Mouse (Mus musculus) mature B cell (primary cell): ENCODE results near the gene Plcd4.
"Not testable (repeated sequence)": the region's sequence is repeated elsewhere in the genome, so short reads cannot be mapped to it uniquely, and the experiment has no call there.

ENCODE experiments used
- in situ Hi-C: fragments of 300-500 bp; cut with MboI; formaldehyde crosslinking; loops from 2 replicates; pipeline ENCODE4 v1.14.3; 2019

The Plcd4 gene

DNA sequence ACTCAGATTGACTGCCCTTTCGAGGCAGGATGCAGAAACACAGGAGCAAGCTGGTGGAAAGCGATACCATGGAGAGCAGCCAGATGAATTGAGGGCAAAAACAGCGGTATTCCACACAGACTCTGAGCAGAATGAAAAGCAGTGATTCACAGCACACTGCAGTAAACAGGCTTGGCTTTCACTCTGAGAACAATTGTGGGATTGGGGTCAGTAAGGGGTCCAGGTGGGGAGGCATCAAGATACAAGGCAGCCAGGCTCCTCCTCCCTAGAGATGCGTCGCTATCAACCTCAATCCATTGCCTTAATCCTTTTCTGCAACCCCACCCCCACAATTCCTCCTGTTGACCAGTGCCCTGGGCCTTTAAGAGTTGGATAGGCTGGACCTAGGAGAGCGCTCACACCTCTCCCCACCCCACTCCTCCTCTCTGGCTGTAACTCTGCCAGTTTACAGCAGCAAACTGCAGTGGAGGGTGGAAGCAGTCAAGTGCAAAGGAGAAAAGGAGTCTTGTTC lies at the start of gene Plcd4:
TSS of gene Plcd4 (plus strand) at position 438 of the 511 bp plus-strand sequence.
- in situ Hi-C loops = no loop called here

- in situ Hi-C loops = no loop called here
These were observed 41.6 kb upstream of the Plcd4 start for GRCm38 (mm10) chr1:74501106-74501505.

DNA sequence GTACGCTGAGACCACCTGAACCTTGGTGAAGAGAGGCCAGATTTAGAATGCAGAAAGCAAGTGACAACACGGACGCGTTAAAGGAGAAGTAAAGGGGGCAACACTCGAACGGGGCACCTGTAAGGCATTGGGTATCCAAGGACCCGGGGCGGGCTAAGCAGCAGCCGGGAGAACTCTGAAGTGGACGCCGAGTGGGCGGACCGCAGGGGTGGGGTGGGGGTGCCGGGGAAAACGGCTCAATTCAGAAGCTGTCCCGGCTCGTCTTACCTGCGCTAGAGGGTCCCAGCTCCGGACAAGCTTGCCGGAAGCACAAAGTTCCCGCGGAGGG lies 37.3 kb upstream of the Plcd4 start:
- in situ Hi-C loops = no loop called here

DNA sequence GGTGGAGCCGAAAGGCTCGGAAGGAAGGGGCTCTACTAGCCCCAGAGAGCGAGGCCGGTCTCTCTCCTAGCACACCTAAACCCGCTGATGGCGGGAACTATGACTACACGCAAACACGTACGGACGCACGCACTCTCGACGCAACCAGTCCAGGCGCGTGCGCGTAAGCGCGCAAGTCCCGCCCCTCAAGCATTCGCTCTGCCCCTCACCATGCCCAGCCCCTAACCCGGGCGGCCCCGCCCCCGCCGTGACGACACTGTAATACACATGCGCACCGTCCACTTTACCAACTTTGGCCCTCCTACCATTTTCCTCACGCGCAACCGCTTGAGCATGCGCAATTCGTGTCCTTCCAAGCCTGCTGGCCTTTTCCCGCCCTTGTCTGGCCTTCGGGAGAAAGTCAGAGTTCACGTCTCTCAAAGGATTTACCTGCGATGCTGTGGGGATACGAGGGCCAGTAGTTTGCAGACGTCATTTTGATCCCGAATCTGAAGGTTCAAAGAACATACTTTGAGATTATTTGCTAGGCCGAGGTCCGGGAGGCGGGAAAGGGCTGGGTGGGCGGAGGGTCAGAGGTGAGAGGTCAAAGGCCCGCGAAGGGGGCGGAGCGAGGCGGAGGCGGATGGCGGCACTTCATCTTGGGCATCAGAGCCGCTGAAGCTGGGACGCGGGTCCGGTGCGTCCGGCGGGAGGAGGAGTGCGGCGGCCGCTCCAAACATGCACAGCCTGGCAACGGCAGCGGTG lies 36.8 kb upstream of the Plcd4 start, which contains the start of gene Cnot9:
TSS of gene Cnot9 (plus strand) at position 338 of the 744 bp plus-strand sequence.
- in situ Hi-C loops = no loop called here

DNA sequence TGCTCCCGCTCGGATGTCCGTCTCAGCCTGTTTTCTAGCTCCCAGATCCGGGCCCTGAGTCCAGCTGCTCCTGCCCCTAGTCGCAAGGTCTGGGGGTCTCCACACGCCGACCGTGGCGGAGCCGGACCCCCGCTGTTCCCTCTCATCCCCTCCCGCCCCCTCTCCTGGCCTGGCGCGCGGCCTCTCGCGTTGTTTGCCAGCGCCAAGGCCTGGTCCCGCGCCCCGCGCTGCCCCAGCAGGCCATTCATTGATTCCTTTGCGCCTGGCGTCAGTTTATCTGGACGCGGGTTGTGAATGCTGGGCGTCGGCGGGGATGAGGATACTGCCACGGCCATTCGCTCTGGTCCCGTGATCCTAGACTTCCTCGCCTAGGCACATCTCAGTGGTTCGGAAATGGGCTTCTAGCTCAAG lies 36.2 kb upstream of the Plcd4 start:
- in situ Hi-C loops = no loop called here

- in situ Hi-C loops = no loop called here
These were observed 34.9 kb upstream of the Plcd4 start for GRCm38 (mm10) chr1:74507780-74508179.

DNA sequence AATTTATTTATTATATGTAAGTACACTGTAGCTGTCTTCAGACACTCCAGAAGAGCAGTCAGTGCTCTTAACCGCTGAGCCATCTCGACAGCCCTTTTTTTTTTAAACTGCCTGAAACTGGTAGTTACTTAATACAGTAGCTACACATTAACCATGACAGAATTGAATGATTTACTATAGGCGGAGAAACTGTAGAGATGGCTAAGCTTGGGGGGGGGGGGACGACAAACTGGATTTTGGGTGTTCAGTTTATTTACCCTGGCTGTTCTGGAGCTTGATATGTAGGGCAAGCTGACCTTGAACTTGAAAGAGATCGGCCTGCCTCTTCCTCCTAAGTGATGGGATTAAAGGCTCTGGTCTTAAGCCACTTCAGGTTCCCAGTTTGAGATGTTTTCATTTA lies 31.4 kb upstream of the Plcd4 start:
- in situ Hi-C loops = no loop called here

DNA sequence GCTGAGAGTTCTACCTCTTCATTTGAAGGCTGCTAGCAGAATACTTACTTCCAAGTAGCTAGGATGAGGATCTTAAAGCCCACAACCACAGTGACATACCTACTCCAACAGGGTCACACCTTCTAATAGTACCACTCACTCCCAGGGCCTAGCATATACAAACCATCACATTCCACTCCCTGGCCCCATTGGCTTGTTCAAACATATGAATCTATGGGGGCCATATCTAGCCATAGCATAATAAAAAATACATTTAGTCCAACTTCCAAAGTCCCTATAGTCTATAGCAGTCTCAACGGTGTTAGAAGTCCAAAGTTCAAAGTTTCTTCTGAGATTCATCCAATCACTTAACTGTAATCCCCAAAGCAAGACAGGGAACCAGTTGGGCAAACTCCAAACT lies 29.7 kb upstream of the Plcd4 start:
- in situ Hi-C loops = not testable (repeated sequence)

- in situ Hi-C loops = no loop called here
These were observed 22.8 kb upstream of the Plcd4 start for GRCm38 (mm10) chr1:74519875-74520274.

- in situ Hi-C loops = no loop called here
These were observed 17.9 kb upstream of the Plcd4 start for GRCm38 (mm10) chr1:74524746-74525145.

- in situ Hi-C loops = no loop called here
These were observed 14.1 kb upstream of the Plcd4 start for GRCm38 (mm10) chr1:74528589-74528988.

- in situ Hi-C loops = no loop called here
These were observed 4.0 kb upstream of the Plcd4 start for GRCm38 (mm10) chr1:74538650-74539049.

GRCm38 (mm10) chr1:74544184-74544583 lies 1.5 kb downstream of the Plcd4 start, which contains the start of gene Usp37:
TSS of gene Usp37 (minus strand) at chr1:74544284.
- in situ Hi-C loops = no loop called here

- in situ Hi-C loops = no loop called here
These were observed 16.4 kb downstream of the Plcd4 start for GRCm38 (mm10) chr1:74559061-74559460.

GRCm38 (mm10) chr1:74565834-74566233 lies 23.1 kb downstream of the Plcd4 start:
- in situ Hi-C loops = no loop called here

- in situ Hi-C loops = no loop called here
These were observed 27.3 kb downstream of the Plcd4 start for GRCm38 (mm10) chr1:74569739-74570719.

DNA sequence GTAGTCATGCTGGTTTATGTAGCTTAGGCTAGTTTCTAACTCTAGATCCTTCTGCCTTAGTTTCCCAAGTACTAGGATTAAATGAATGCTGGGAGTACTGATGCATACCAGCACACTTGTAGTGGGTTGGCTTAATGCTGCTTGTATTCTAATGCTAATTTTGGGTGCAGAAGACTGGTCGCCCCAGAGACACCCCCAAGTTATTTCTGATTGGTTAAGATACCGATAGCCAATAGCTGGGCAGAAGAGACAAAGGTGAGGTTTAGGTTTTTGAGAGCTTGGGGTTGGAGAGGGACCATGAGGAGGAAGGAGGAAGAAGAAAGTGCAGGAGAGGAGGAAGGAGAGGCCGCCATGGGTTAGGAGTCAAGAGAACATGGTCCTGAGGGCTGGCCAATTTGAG lies 39.9 kb downstream of the Plcd4 start:
- in situ Hi-C loops = loop anchor here (25.0 kb wide), 1 partner anchor 730 kb away; the partner anchor contains the start of gene Dnpep

DNA sequence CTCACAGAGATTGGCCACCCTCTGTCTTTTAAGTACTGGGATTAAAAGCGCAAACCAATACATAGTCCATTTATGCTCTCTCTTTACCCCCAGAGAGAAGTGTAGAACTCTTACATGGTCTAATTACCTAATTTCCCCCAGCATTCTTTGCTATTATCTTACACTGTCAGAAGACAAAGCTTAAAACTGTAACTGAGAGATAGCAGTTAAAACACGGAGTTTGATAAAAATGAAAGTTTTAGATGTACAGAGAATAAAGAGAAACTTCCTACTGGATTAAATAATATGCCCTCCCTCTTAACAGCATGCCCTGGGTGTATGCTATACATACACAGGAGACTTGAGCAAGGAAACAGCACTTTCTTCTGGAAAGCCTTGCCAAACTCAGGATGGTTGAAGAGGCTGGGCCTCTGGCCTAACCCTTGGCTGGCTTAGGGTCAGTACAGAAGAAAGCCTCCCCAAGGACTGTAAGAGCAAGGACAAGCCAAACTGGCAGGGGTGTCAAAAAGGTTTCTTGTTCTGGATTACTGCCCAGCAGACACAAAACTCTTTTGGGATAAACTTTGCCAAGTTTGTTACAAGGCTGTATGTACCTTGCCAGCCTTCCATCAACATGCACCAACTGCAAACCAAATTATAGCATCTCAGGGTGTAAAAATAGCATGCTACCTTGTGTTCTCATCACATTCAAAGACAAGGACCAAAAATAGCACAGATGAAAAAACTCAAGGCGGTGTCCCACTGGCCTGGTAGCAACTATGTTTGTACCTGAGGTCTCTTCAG lies 42.1 kb downstream of the Plcd4 start:
- in situ Hi-C loops = loop anchor here (25.0 kb wide), 1 partner anchor 727 kb away; the partner anchor contains the start of gene Dnpep

DNA sequence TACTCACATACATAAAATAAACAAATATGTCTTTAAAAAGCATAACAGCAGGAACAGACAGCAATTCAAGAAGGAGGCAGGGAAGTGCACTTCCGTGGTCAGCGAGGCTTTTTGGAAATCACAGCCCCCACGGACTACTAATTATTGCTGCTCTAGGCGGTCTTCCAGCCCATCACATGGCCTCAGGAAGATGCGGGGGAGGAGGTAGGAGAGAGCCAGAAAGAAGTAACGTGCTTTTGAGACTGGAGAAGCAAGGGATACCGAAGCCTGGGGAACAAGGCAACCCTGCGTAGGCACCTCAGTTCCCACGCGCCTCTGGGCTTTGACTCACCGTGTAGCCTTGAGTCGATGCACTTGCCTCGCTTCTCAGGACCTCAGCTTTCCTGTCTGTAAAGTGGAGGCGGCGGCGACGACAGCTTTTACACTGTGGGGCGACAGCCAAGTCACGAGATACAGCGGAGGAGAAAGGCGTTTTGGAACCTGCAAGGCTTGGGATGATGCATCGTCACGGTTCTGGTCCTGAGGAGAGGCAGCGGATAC lies 44.6 kb downstream of the Plcd4 start:
- in situ Hi-C loops = loop anchor here (25.0 kb wide), 1 partner anchor 725 kb away; the partner anchor contains the start of gene Dnpep

DNA sequence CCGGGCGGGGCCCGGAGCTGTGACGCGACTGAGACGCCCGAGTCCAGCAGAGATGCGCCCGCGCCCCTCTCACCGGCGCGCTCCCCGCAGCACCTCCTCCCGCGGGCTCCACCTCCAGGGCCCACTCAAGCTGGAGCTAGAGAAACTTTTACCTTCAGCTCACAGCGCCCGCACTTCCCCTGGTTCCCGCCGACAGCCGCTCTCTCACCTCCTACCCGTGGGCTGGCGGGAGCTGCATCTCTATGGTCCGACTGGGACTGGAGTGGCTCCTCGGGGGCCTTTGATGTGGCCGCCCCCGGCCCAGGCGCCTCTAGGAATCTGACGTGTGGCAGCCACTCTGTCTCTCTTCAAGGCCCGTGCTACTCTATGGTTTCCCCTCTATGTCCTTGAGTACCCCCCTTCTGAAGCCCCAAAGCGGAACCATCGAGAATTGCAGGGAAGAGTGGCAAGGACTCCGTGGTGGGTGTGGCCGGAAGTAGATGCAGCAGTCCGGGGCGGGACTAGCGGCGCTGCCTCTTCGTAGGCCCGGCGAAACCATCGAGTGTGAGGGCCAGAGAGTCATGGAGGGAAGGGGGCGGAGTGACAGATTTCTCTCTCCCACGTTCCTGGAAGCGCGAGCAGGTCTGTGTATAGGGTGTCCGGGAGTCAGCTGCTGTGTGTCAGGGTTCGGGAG lies 45.2 kb downstream of the Plcd4 start, which contains the start of the genes Zfp142 and Bcs1l:
TSS of gene Zfp142 (minus strand) at position 474 of the 673 bp plus-strand sequence.
TSS of gene Bcs1l (plus strand) at position 517 of the 673 bp plus-strand sequence.
- in situ Hi-C loops = loop anchor here (25.0 kb wide), 1 partner anchor 724 kb away; the partner anchor contains the start of gene Dnpep
